Mouse (Mus musculus) limb, embryonic 14.5 days (tissue): ENCODE data around the gene March11. TPM values are rescaled to one million over a fixed set of nuclear protein-coding genes. Genes with fewer than 3 reads are reported as not detected.

ENCODE experiments used
- ATAC-seq: fragments of 200-750 bp; cut with Nextera tagmentation; 2 replicates; pipeline ENCODE4 v1.8.0; 2017; ENCODE audit warnings: low read depth, moderate number of reproducible peaks, moderate TSS enrichment; ENCODE audit not compliant: low FRiP score
- DNase-seq: peaks from one replicate; pipeline ENCODE4 v3.0.0-alpha.2; 2015; ENCODE audit warnings: low spot score
- H3K27ac ChIP-seq: fragments of 300-500 bp; sonication (generic); replicated peaks from 2 replicates; pipeline ENCODE4 v1.5.1; 2014; ENCODE audit warnings: low read depth, mild to moderate bottlenecking, low read length, moderate library complexity, mixed read lengths
- H3K27me3 ChIP-seq: fragments of 300-500 bp; sonication (generic); 2 replicates; pipeline ENCODE4 v1.6.1; 2014; ENCODE audit warnings: low read length, mixed read lengths; ENCODE audit not compliant: control insufficient read depth, insufficient read depth
- H3K36me3 ChIP-seq: fragments of 300-500 bp; sonication (generic); 2 replicates; pipeline ENCODE4 v1.6.1; 2014; ENCODE audit warnings: mild to moderate bottlenecking, low read length, moderate library complexity, mixed read lengths; ENCODE audit not compliant: control insufficient read depth, insufficient read depth
- H3K4me1 ChIP-seq: fragments of 300-500 bp; sonication (generic); 2 replicates; pipeline ENCODE4 v1.6.1; 2014; ENCODE audit warnings: antibody characterized with exemption, low read length, mixed read lengths; ENCODE audit not compliant: control insufficient read depth, insufficient read depth
- H3K4me2 ChIP-seq: fragments of 300-500 bp; sonication (generic); replicated peaks from 2 replicates; pipeline ENCODE4 v1.6.1; 2014; ENCODE audit warnings: low read depth, mild to moderate bottlenecking, low read length, moderate library complexity; ENCODE audit not compliant: severe bottlenecking
- H3K4me3 ChIP-seq: fragments of 300-500 bp; sonication (generic); replicated peaks from 2 replicates; pipeline ENCODE4 v1.5.1; 2014; ENCODE audit warnings: low read length
- H3K9ac ChIP-seq: fragments of 300-500 bp; sonication (generic); 2 replicates; pipeline ENCODE4 v1.6.1; 2014; ENCODE audit warnings: mild to moderate bottlenecking, low read depth, low read length, moderate library complexity; ENCODE audit not compliant: severe bottlenecking
- H3K9me3 ChIP-seq: fragments of 300-500 bp; sonication (generic); 2 replicates; pipeline ENCODE4 v1.6.1; 2016; ENCODE audit warnings: low read length; ENCODE audit not compliant: control insufficient read depth
- POLR2A ChIP-seq: fragments of 200-500 bp; IDR thresholded peaks from 2 replicates; pipeline ENCODE4 v1.8.0; 2012; ENCODE audit warnings: inconsistent platforms, mild to moderate bottlenecking, moderate library complexity, borderline replicate concordance; ENCODE audit not compliant: insufficient read depth, insufficient read length; ENCODE audit errors: extremely low read depth
- WGBS: fragments of 180-500 bp; shearing (Covaris S2); extraction: QIAGEN DNeasy Blood & Tissue Kit; methylation state at CpG from one replicate; pipeline ENCODE4 v1.1.7; 2014; 5-methylcytosine and 5-hydroxymethylcytosine counted together
- polyA plus RNA-seq, 2 experiments: library from polyadenylated mRNA; depleted of rRNA in 1 of 2; stranded (reverse) in 1 of 2; unstranded in 1 of 2; fragments of >200 nt; fragmentation: Nextera tagmentation in 1 of 2; extraction: Ambion mirVana in 1 of 2; gene quantifications; 2 replicates each; pipeline versions ENCODE4 v1.2.1 to v1.2.3; 2012 to 2014

March11 gene
- polyA plus RNA-seq, 2 experiments: 1.1 to 2.1 TPM

GRCm38 (mm10) chr15:26340966-26341365 lies 32.1 kb downstream of the March11 start:
- Histone ChIP-seq H3K4me2 (no peak overlapping the region), H3K4me1 (no peaks in the 10 kb centered on the region), H3K4me3 (no peak overlapping the region), H3K27me3 (no peaks in the 10 kb centered on the region), H3K27ac (no peak overlapping the region), H3K9me3 (no peaks in the 10 kb centered on the region), H3K9ac (no peak overlapping the region), H3K36me3 (no peaks in the 10 kb centered on the region)
- no peak for DNase-seq
- no peak for TF ChIP-seq POLR2A
- 67% methylated on average over 6 of the region's 6 CpGs for WGBS
- no peak for ATAC-seq

GRCm38 (mm10) chr15:26344329-26344728 lies 35.5 kb downstream of the March11 start:
- TF ChIP-seq POLR2A: no peak
- no peaks in the 10 kb centered on the region for H3K27me3 ChIP-seq
- WGBS: 91% methylated on average over 5 of the region's 5 CpGs

GRCm38 (mm10) chr15:26353656-26354055 lies 44.8 kb downstream of the March11 start:
- Histone ChIP-seq H3K9ac (no peak overlapping the region), H3K36me3 (no peaks in the 10 kb centered on the region), H3K9me3 (no peaks in the 10 kb centered on the region), H3K4me1 (no peaks in the 10 kb centered on the region), H3K27me3 (no peaks in the 10 kb centered on the region), H3K4me3 (no peak overlapping the region), H3K4me2 (no peak overlapping the region), H3K27ac (no peak overlapping the region)
- ATAC-seq (no peak), DNase-seq (no peak)
- TF ChIP-seq POLR2A: no peak

More at GRCm38 (mm10) chr15:26344329-26344728, 35.5 kb downstream of the March11 start:
- no peaks in the 10 kb centered on the region for H3K4me1 ChIP-seq
- DNase-seq (no peak), ATAC-seq (no peak)
- no peak overlapping the region for H3K4me2 ChIP-seq
- no peak overlapping the region for H3K9ac ChIP-seq
- no peaks in the 10 kb centered on the region for H3K9me3 ChIP-seq
- no peak overlapping the region for H3K4me3 ChIP-seq
- no peak overlapping the region for H3K27ac ChIP-seq
- no peaks in the 10 kb centered on the region for H3K36me3 ChIP-seq

GRCm38 (mm10) chr15:26365344-26365743 lies 56.5 kb downstream of the March11 start:
- Histone ChIP-seq H3K9ac (no peak overlapping the region), H3K4me2 (no peak overlapping the region), H3K9me3 (no peaks in the 10 kb centered on the region), H3K4me3 (no peak overlapping the region), H3K27ac (no peak overlapping the region), H3K36me3 (no peaks in the 10 kb centered on the region), H3K4me1 (no peaks in the 10 kb centered on the region), H3K27me3 (no peaks in the 10 kb centered on the region)
- 21% methylated on average over 7 of the region's 7 CpGs for WGBS
- TF ChIP-seq POLR2A: no peak
- DNase-seq: no peak
- ATAC-seq: no peak

GRCm38 (mm10) chr15:26366511-26366910 lies 57.7 kb downstream of the March11 start:
- H3K4me2 ChIP-seq: no peak overlapping the region
- H3K4me1 ChIP-seq: no peaks in the 10 kb centered on the region
- H3K27me3 ChIP-seq: no peaks in the 10 kb centered on the region
- H3K27ac ChIP-seq: no peak overlapping the region
- no peak overlapping the region for H3K4me3 ChIP-seq
- DNase-seq (no peak), ATAC-seq (no peak)
- H3K9ac ChIP-seq: no peak overlapping the region
- 85% methylated on average over 5 of the region's 5 CpGs for WGBS
- no peak for TF ChIP-seq POLR2A
- no peaks in the 10 kb centered on the region for H3K36me3 ChIP-seq
- H3K9me3 ChIP-seq: no peaks in the 10 kb centered on the region

GRCm38 (mm10) chr15:26373759-26374158 lies 64.9 kb downstream of the March11 start:
- no peak for DNase-seq
- no peak overlapping the region for H3K27ac ChIP-seq
- H3K4me3 ChIP-seq: no peak overlapping the region
- H3K9ac ChIP-seq: no peak overlapping the region
- H3K27me3 ChIP-seq: no peaks in the 10 kb centered on the region
- H3K4me1 ChIP-seq: no peaks in the 10 kb centered on the region
- WGBS: 82% methylated on average over 5 of the region's 5 CpGs
- no peak for ATAC-seq
- no peaks in the 10 kb centered on the region for H3K9me3 ChIP-seq
- no peaks in the 10 kb centered on the region for H3K36me3 ChIP-seq
- no peak overlapping the region for H3K4me2 ChIP-seq
- no peak for TF ChIP-seq POLR2A
